Mouse (Mus musculus) lung, postnatal 0 days (tissue): Measurements from ENCODE around the gene Tmem40.

ENCODE experiments used
- CTCF ChIP-seq: IDR thresholded peaks from 2 replicates; pipeline ENCODE4 v1.5.1; 2016; ENCODE audit warnings: antibody characterized with exemption, mild to moderate bottlenecking
- EP300 ChIP-seq: IDR thresholded peaks from 2 replicates; pipeline ENCODE4 v1.6.1; 2016; ENCODE audit warnings: antibody characterized with exemption, mild to moderate bottlenecking, control low read depth

- TF ChIP-seq CTCF: no peak
- no peak for TF ChIP-seq EP300
Observed at GRCm38 (mm10) chr6:115801811-115802210, 39.6 kb upstream of the Tmem40 start.
